Mouse (Mus musculus): ENCODE results near the gene Tuba1b.

GRCm38 (mm10) chr15:98916016-98916415, 18.3 kb downstream of the Tuba1b start:
- no peak for TF ChIP-seq TAL1 (IDR thresholded peaks at IDR 0.05; ENCODE audit: low read length)
- TF ChIP-seq GATA1 (IDR thresholded peaks at IDR 0.05; ENCODE audit: low read length): no peak

Data from erythroblast, embryonic 14.5 days (primary cell).